Mouse (Mus musculus) adrenal gland, postnatal 25 days (tissue): ENCODE measurements around the gene Itih5. TPM values are rescaled to one million over a fixed set of nuclear protein-coding genes. Genes with fewer than 3 reads are reported as not detected.

ENCODE experiments used
- total RNA-seq: library from RNA; stranded (reverse); gene quantifications from 2 replicates; pipeline ENCODE4 v1.2.3, GENCODE M21; 2021

Gene Itih5
- total RNA-seq, 1 experiment from 2014 or later: 20.5 TPM

Other genes with a start within 250 kb of the Itih5 start
- gene Taf3, start 105.0 kb upstream of the Itih5 start, total RNA-seq: 11.1 and 14.4 TPM in 2 replicates
- 451 and 465 TPM in 2 replicates for gene Atp5c1, start 73.1 kb upstream of the Itih5 start, total RNA-seq
- 27.2 and 32.1 TPM in 2 replicates for gene Kin, start 73.0 kb upstream of the Itih5 start, total RNA-seq
- gene Itih2, start 22.2 kb upstream of the Itih5 start, total RNA-seq: 9.9 and 12.2 TPM in 2 replicates
- gene Sfmbt2, start 216.9 kb downstream of the Itih5 start, total RNA-seq: 1.1 and 1.2 TPM in 2 replicates